Mouse (Mus musculus) intestine, embryonic 14.5 days (tissue): ENCODE results near the gene Slc16a4. TPM values are rescaled to one million over a fixed set of nuclear protein-coding genes. Genes with fewer than 3 reads are reported as not detected.

Source experiments
- ATAC-seq: fragments of 200-750 bp; cut with Nextera tagmentation; replicated peaks from 2 replicates; pipeline ENCODE4 v1.8.0; 2017; ENCODE audit warnings: low read depth, moderate number of reproducible peaks, moderate TSS enrichment, moderate library complexity; ENCODE audit not compliant: low FRiP score, low TSS enrichment
- DNase-seq: peaks from one replicate; pipeline ENCODE4 v3.0.0-alpha.2; 2018; ENCODE audit warnings: low spot score
- H3K27ac ChIP-seq: fragments of 300-500 bp; sonication (generic); 2 replicates; pipeline ENCODE4 v1.5.1; 2014; ENCODE audit warnings: low read depth, mild to moderate bottlenecking, control low read depth
- H3K27me3 ChIP-seq: fragments of 300-500 bp; sonication (generic); replicated peaks from 2 replicates; pipeline ENCODE4 v1.6.1; 2014; ENCODE audit warnings: low read length, control low read depth; ENCODE audit not compliant: control insufficient read depth, insufficient read depth
- H3K36me3 ChIP-seq: fragments of 300-500 bp; sonication (generic); 2 replicates; pipeline ENCODE4 v1.6.1; 2014; ENCODE audit warnings: low read length, control low read depth; ENCODE audit not compliant: control insufficient read depth, insufficient read depth
- H3K4me1 ChIP-seq: fragments of 300-500 bp; sonication (generic); replicated peaks from 2 replicates; pipeline ENCODE4 v1.6.1; 2014; ENCODE audit warnings: low read length, control low read depth, mixed read lengths; ENCODE audit not compliant: control insufficient read depth, insufficient read depth
- H3K4me2 ChIP-seq: fragments of 300-500 bp; sonication (generic); 2 replicates; pipeline ENCODE4 v1.6.1; 2014; ENCODE audit warnings: low read length
- H3K4me3 ChIP-seq: fragments of 300-500 bp; sonication (generic); 2 replicates; pipeline ENCODE4 v1.5.1; 2014; ENCODE audit warnings: low read depth, low read length, control low read depth, mixed read lengths
- H3K9ac ChIP-seq: fragments of 300-500 bp; sonication (generic); 2 replicates; pipeline ENCODE4 v1.6.1; 2014; ENCODE audit warnings: mild to moderate bottlenecking, low read length
- H3K9me3 ChIP-seq: fragments of 300-500 bp; sonication (generic); 2 replicates; pipeline ENCODE4 v1.6.1; 2016; ENCODE audit warnings: low read length, control low read depth; ENCODE audit not compliant: control insufficient read depth
- WGBS: fragments of 180-500 bp; shearing (Covaris S2); extraction: QIAGEN DNeasy Blood & Tissue Kit; methylation state at CpG from one replicate; pipeline ENCODE4 v1.1.7; 2014; 5-methylcytosine and 5-hydroxymethylcytosine counted together
- polyA plus RNA-seq: library from polyadenylated mRNA; unstranded; fragments of >200 nt; fragmentation: Nextera tagmentation; extraction: Ambion mirVana; gene quantifications from 2 replicates; pipeline ENCODE4 v1.2.1, GENCODE M21; 2014

Slc16a4 gene
- polyA plus RNA-seq, 1 experiment from 2014 or later: 3.7 TPM

DNA sequence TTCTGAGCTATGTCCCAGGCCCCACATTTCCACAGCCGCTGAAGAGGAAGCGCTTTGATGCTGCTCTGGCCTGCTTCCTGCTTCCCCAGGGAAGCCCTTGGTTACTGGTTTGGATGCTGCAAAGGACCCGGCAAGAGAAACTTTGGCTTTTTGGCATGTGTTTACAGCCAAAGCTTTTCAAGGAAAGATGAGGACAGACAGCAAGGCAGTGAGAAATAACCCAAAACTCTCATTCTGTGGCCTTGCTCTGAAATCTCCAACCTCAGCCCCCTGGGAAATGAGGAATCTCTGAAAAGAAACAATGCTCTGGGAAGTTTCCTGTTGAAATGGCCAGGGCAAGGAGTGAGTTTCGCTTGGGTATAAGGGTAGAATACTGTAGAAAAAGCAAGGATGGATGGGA, 69.3 kb downstream of the Slc16a4 start:
- DNase-seq (no peak), ATAC-seq (no peak)
- Histone ChIP-seq H3K9ac (no peak overlapping the region), H3K4me2 (no peak overlapping the region), H3K4me1 (no peaks in the 10 kb centered on the region), H3K36me3 (no peaks in the 10 kb centered on the region), H3K27ac (no peak overlapping the region), H3K27me3 (0 out of 2 replicates have a peak, but pooled peaks cover 3% of the 10 kb centered on the region), H3K4me3 (no peak overlapping the region), H3K9me3 (no peaks in the 10 kb centered on the region)
- WGBS: 56% methylated on average over 4 of the region's 4 CpGs

Other genes starting within 250 kb of the Slc16a4 start
- gene Kcna2, start 190.1 kb upstream of the Slc16a4 start, polyA plus RNA-seq: 0.05 and 0.09 TPM in 2 replicates
- gene Kcna10, start 108.2 kb upstream of the Slc16a4 start, polyA plus RNA-seq: not detected in 2 replicates
- gene Cym, start 69.5 kb upstream of the Slc16a4 start, polyA plus RNA-seq: 4.5 and 12.9 TPM in 2 replicates
- not detected in 2 replicates for gene A630076J17Rik, start 60.6 kb upstream of the Slc16a4 start, polyA plus RNA-seq
- gene Prok1, start 51.5 kb upstream of the Slc16a4 start, polyA plus RNA-seq: not detected in 2 replicates
- 196 and 202 TPM in 2 replicates for gene Lamtor5, start 12.4 kb upstream of the Slc16a4 start, polyA plus RNA-seq
- gene Rbm15, start 42.4 kb downstream of the Slc16a4 start, polyA plus RNA-seq: 16.7 TPM in 2 replicates
- 0.09 TPM in 1 of 2 replicates, not detected in the other for gene Kcnc4, start 168.3 kb downstream of the Slc16a4 start, polyA plus RNA-seq
- 2.0 and 3.3 TPM in 2 replicates for gene Slc6a17, start 226.8 kb downstream of the Slc16a4 start, polyA plus RNA-seq